Mouse (Mus musculus) kidney, postnatal 10 days (tissue): ENCODE results near the gene Gm10318.

Experiments
- DNase-seq: peaks from one replicate; pipeline ENCODE4 v3.0.0; 2021; ENCODE audit warnings: mixed read lengths

Gene Gm10318

GRCm38 (mm10) chr10:77852559-77852958, at the start of gene Gm10318:
Gene Gm10318 (plus strand): TSS chr10:77852859.
- DNase-seq, result no peak

- DNase-seq, result no peak
Observed at GRCm38 (mm10) chr10:77804095-77804494, 48.6 kb upstream of the Gm10318 start.

DNA sequence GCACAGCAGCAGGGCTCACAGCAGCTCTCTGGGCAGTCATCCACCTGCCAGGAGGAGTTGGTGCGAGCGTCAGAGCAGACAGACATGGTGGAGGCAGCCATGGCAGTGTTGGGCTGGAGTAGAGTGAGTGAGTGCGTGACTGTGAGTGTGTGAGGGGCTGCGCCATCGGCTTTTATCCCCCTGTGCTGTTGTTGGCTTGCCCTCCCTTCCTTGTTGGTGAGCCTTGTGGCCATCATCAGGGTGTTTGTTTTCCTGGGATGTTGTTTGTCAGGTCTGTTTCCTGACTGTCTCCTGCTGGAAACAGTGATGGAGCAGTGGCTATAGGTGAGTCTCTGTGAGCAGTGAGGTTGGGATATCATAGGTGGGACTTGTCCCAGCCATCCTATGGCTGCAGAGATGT, 40.9 kb upstream of the Gm10318 start, which contains the start of gene Gm9507:
Gene Gm9507, minus strand, starts transcription at position 101 of the 400 bp plus-strand sequence.
- DNase-seq, result no peak

GRCm38 (mm10) chr10:77814382-77814781, 38.3 kb upstream of the Gm10318 start, which contains the start of gene Gm2696:
Gene Gm2696 (plus strand): TSS chr10:77814682.
- DNase-seq, result no peak

- DNase-seq, result peak; percentile 24
Observed at GRCm38 (mm10) chr10:77815514-77815913, 37.1 kb upstream of the Gm10318 start.

- DNase-seq, result no peak
Observed at GRCm38 (mm10) chr10:77818523-77818922, 34.1 kb upstream of the Gm10318 start.

DNA sequence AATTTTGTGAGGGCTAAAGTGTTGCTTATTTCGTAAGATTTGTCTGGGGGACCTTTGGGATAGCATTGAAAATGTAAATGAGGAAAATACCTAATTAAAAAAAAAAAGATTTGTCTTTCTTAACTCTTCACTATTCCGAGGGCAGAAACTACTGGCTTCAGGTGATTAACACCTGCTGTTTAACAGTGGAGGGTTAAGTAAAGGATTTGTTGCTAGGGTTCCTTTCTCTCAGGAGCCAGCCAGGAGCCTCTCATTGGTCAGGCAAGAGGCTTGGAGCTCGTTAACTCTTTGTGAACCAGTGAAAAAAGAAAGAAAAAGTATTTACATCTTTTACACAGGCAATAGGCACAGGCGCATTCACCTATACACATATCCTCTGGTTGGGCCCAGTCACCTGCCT, 33.5 kb upstream of the Gm10318 start:
- DNase-seq, result no peak

GRCm38 (mm10) chr10:77826951-77827350, 25.7 kb upstream of the Gm10318 start, which contains the start of gene Krtap10-4:
Gene Krtap10-4 (minus strand): TSS chr10:77827095.
- DNase-seq, result no peak

GRCm38 (mm10) chr10:77835647-77836046, 17.0 kb upstream of the Gm10318 start, which contains the start of gene Krtap10-10:
Gene Krtap10-10 (plus strand): TSS chr10:77835947.
- no peak for DNase-seq

GRCm38 (mm10) chr10:77839006-77839405, 13.7 kb upstream of the Gm10318 start:
- no peak for DNase-seq

DNA sequence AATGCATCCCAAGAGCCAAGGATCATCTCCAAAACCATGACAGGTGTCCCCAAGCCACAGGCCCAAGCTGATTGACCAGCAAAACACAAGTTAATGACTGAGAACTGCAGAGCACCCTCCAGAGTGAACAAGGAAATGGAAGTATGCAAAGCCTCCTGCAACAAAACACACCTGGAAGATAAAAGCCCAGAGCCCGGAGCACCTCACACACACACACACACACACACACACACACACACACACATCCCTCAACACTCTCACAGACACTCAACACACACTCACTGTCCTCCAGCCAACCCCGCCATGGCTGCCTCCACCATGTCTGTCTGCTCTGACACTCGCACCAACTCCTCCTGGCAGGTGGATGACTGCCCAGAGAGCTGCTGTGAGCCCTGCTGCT, 6.2 kb upstream of the Gm10318 start, which contains the start of gene Gm36176:
Gene Gm36176, plus strand, starts transcription at position 301 of the 400 bp plus-strand sequence.
- DNase-seq, result no peak

GRCm38 (mm10) chr10:77846961-77847360, 5.7 kb upstream of the Gm10318 start:
- DNase-seq, result no peak

DNA sequence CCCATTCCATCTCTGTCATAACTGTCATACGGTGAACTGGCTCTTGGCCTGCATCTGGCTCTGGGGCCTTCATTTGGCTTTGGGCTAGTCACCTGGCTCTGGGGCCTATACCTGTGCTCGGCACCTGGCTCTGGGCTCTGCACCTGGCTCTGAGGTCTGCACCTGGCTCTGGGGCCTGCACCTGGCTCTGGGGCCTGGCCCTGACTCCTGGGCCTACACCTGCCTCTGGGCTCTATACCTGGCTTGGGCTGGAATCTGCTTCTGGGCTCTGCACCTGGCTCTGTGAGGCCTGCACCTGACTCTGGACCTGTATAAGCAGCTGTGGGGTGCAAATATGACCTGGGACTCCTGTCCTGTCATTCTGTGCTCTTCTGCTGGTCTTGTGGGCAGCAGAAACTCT, 5.1 kb upstream of the Gm10318 start:
- no peak for DNase-seq

DNA sequence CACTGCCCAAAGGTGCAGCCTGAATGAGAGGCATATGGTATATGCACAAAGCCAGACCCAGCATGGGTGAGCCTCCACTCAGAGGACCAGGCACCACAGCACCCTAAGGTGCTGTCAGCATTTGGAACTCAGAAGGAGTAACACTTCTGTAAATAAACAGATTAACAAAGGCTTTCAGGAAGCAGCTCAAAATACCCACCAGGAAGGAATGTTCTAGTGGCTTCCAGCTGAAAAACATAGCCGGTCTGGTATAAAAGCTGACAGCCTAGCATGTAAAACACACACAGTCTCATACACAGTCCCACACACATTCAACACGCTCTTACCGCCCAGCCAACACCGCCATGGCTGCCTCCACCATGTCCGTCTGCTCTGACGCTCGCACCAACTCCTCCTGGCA, 9.0 kb downstream of the Gm10318 start, which contains the start of gene Gm3285:
Gene Gm3285, plus strand, starts transcription at position 301 of the 400 bp plus-strand sequence.
- DNase-seq, result no peak

DNA sequence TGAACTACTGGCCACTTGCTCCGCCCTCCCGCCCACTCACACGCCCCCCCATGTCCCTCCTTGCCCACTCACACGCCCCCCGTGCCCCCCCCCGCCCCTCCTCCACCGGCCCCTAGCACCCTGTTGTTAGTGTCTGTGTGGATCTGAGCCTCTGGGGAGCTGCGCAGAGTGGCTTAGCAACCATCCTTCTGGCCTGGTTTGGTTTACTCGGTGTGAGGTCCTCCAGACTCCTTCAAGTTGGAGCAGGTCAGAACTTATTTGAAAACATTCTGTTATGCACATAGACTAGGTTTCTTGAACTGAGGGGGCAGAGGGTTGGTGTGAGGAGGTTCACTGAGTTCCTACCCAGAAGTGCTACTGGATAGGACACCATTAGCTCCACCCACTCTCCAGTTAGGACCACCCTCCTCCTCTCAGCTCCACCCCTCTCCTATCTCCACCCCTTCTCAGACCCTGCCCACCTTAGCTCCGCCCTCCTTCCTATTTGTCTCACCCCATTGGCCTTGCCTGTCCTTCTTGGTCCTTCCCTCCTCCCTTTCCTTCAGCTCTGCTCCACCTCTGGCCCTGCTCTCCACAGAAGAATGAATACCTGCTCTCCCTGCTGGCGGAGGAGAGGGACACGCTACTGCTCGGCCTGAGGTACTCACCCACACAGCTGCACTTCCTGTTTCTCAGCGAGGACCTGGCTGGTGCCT, 11.6 kb downstream of the Gm10318 start:
- peak; percentile 67 for DNase-seq

DNA sequence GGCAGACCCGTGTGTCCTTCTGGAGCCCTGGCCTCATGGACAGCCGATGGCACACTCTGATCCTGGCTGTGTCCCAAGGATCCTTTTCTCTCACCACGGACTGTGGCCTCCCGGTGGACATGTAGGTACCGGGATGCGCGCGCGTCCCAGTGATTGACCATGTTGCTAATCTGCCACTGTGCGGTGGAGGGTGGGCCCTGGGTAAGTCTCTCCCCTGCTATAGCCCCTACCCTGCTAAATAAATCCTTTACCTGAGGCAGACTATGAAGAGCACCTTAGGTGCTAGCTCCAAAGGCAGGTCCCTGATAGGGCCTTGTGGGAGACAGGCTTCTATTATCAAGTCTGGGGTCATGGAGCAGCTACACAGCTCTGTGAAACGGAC, 12.1 kb downstream of the Gm10318 start:
- no peak for DNase-seq

DNA sequence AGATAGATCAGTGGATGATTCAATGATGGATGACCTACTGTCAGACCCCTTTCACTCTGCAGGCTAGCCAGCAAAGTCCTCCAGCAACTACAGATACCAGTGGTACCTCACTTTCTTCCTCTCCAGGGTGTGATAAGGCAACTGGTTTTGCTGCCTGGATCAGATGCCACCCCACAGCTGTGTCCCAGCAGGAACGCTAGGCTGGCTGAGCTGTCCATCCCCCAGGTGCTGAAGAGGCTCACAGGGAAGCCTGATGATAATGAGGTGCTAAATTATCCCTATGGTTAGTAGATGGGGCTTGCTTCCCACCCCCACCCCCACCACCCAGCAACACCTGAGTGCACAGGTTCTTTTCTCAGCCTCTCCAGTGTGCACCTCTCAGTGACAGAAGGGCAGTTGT, 14.9 kb downstream of the Gm10318 start:
- DNase-seq, result peak; percentile 43

GRCm38 (mm10) chr10:77869651-77870050, 17.0 kb downstream of the Gm10318 start:
- DNase-seq, result no peak

DNA sequence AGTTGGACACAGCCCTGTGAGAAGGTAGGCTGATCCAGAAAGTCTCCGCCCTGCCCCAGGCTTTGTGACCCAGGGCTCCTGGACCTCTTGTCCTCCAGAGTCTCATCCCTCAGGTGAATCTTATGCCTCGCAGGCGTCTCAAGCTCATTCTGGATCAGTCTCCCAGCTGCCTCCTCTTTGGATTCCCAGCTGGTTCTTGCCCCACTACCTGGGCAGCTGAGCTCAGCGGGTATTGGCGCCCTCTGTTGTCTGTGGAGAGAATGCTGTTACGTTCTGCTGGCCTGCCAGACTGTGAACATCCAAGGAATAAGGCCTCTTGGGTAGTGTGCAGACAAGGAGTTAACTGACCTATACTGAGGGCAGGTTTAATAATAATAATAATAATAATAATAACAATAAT, 26.3 kb downstream of the Gm10318 start:
- peak; percentile 47 for DNase-seq

- no peak for DNase-seq
Observed at GRCm38 (mm10) chr10:77880305-77880704, 27.6 kb downstream of the Gm10318 start.

- no peak for DNase-seq
Observed at GRCm38 (mm10) chr10:77882553-77882952, 29.9 kb downstream of the Gm10318 start.

DNA sequence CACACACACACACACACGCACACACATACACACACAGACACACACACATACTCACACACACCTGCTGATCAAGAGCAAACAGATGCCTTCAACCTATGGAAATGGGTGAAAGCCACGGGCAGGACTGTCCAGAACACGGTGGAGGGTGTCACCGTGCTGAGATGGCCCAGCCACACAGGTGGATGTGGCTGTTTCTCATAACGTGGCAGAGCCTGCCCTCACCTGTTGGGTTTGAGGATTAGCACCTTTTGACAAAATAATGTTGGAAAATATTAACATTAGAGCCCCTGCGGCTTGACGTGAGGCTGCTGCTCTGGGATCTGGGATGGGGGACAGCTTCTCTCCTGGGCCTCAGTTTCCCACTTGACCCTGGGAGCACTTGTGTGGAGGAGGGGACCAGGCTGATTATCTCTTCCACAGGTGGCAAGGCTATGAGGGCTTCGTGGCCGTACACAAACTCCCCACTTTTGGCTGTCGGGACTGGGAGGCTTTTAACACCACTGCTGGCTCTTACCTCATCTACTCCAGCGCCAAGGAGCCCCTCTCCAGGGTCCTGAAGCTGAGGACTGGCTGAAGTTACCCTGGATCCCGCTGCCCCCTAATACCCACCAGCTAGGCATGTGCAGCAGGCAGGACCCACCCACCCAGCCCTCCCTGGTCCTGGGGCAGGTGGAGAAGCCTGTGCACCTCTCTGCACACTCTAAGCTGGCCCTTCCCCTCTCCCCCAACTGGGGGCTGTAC, 33.5 kb downstream of the Gm10318 start:
- DNase-seq, result peak; percentile 36

DNA sequence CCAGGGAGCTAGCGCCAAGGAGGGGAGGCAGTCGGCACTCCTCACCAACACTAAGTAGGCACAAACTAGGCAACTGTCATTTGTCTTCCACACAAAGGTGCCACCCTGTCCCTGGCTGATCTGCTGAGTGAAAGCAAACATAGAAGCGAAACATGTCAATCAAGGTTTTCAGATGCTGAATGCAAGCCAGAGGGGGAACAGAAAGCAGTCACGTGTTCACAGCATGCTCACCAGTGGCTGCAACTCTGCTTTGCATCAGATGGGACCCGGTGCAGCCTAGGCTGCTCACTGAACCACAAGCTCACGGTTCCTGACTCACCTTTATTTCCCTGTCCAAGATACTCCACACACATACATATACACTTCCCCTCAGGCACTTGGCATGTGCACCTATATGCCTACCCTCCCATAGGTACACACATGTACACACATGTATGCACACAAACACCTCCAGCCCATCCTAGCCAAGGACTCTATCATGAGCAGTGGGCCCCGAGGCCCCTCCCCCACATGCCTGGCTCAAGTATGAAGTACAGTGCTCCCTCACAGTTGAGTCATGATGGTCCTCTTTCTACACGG, 38.4 kb downstream of the Gm10318 start:
- DNase-seq, result no peak

DNA sequence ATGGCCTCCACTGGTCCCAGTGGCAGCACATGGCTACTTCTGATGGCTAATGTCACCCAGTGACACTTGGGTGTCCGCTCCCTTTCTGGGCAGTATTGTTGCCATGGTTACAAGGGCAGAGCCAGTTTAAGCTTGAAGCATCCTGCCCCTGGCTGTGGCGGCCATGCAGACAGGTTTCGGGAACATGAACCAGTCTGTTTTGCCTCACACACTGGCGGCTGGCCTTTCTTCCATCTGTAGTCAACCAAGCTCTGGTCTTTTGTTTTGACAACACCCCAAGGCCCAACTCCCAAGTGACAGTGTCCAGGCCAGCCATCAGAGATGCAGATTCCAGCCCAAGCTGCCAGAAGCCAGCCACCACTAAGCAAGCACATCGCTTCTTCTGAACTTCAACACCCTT, 42.9 kb downstream of the Gm10318 start:
- DNase-seq, result no peak
